Mouse (Mus musculus): ENCODE measurements around the gene 4930455H04Rik. TPM values are rescaled to one million over a fixed set of nuclear protein-coding genes. Genes with fewer than 3 reads are reported as not detected.

The 4930455H04Rik gene
- polyA plus RNA-seq (2017; shearing (Covaris generic)), result not detected

GRCm38 (mm10) chr3:116967967-116968366 is at the start of gene 4930455H04Rik:
Gene 4930455H04Rik (plus strand): TSS chr3:116968267.

GRCm38 (mm10) chr3:116968540-116968997 is 502 bp downstream of the 4930455H04Rik start, which contains the start of gene Palmd:
Gene Palmd (minus strand): TSS chr3:116968987.

Other genes starting within 250 kb of the 4930455H04Rik start
- 5.3 TPM for gene Agl, start 160.1 kb upstream of the 4930455H04Rik start, polyA plus RNA-seq (2017; shearing (Covaris generic))
- gene Frrs1, start 108.8 kb upstream of the 4930455H04Rik start, polyA plus RNA-seq (2017; shearing (Covaris generic)), result 24.5 TPM
- not detected for gene Palmd, start 720 bp downstream of the 4930455H04Rik start, polyA plus RNA-seq (2017; shearing (Covaris generic))

All from effector memory CD4-positive, alpha-beta T cell, adult 7 months (primary cell).